Mouse (Mus musculus): ENCODE results near the gene Acp7.

GRCm38 (mm10) chr7:28562371-28562770 is 68.8 kb downstream of the Acp7 start:
- TF ChIP-seq POLR2A (IDR thresholded peaks at IDR 0.05; ENCODE audit: extremely low read depth, insufficient read depth, low read length) (no peak), CTCF (IDR thresholded peaks at IDR 0.05; ENCODE audit: low read depth, low read length) (no peak)
